In the genomic region with DNA sequence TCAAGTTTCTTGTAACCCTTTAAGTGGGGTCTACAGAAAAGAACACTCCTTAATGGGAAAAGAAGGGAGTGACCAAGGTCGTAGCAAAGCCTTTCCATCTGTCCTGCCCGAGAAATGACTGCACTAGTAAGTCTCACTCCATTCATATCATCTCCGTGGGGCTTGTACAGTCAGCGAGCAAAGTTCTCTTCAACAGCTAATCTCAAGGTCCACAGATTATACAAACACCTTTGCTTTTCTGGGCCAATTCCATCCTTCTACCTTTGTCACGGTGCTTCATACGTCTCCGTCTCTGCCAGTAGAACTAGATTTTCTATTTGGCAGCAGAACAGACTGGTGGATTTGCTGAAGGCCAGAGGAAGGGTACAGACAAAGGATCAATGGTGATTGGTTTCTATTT, we compare ENCODE assay signal across 13 mouse cellular contexts.
"Had no signal": no experiment of that assay in that cellular context is flagged by ENCODE, and none has a peak within 500 bp of the region (broad histone marks: within the 10 kb centered on the region; RNA-seq: fewer than 3 reads in every experiment).

No protein-coding gene starts in this region.

- DNase-seq: kidney, postnatal 14 days; lung, adult 18-20 months; right cerebral cortex, adult 18-20 months; right cerebral cortex, postnatal 25 days; thymus, postnatal 36 days had no signal

- H3K9ac ChIP-seq: hindbrain, embryonic 13.5 days; limb, embryonic 15.5 days; liver, embryonic 14.5 days; midbrain, embryonic 13.5 days; neural tube, embryonic 15.5 days had no signal

- H3K4me1 ChIP-seq: hindbrain, embryonic 13.5 days; limb, embryonic 15.5 days; neural tube, embryonic 15.5 days had no signal

- H3K9me3 ChIP-seq: hindbrain, embryonic 13.5 days; limb, embryonic 15.5 days; midbrain, embryonic 13.5 days; neural tube, embryonic 15.5 days had no signal

- H3K36me3 ChIP-seq: hindbrain, embryonic 13.5 days; limb, embryonic 15.5 days; midbrain, embryonic 13.5 days; neural tube, embryonic 15.5 days had no signal

- H3K4me2 ChIP-seq: hindbrain, embryonic 13.5 days; limb, embryonic 15.5 days; midbrain, embryonic 13.5 days; neural tube, embryonic 15.5 days had no signal

- H3K4me3 ChIP-seq: hindbrain, embryonic 13.5 days; left cerebral cortex, adult 2 months; limb, embryonic 15.5 days; midbrain, embryonic 13.5 days; myocyte; neural tube, embryonic 15.5 days had no signal

- H3K27me3 ChIP-seq: hindbrain, embryonic 13.5 days; limb, embryonic 15.5 days; midbrain, embryonic 13.5 days; neural tube, embryonic 15.5 days had no signal

- ATAC-seq: hindbrain, postnatal 0 days; midbrain, embryonic 13.5 days had no signal

- H3K27ac ChIP-seq: hindbrain, embryonic 13.5 days; hindbrain, postnatal 0 days; left cerebral cortex, adult 2 months; limb, embryonic 15.5 days; liver, embryonic 14.5 days; midbrain, embryonic 13.5 days; neural tube, embryonic 15.5 days had no signal
